Mouse (Mus musculus): ENCODE data around the gene Olfr876.

DNA sequence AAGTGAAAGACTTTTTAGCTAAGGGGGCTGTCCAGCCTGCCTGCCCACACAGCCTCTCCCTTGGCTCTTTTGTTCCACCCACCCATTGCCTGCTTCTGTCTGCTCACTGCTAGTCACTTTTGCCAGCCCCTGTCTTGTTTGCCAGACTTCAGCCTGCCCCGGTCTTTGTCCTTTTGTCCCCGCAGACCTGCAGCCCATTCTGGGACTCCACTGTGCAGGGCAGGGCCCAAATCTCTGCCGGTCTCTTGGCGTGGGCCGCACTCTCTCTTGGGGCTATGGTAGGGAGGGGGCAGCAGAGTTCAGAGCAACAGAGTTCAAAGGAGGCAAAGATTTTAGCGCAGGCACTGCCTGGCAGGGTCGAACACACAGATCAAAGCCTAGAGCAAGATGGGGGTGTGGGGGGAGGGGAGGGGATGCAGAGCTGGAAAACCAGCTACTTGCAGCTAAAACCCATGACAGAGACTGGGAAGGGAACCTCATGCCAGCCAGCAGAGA is 20.0 kb upstream of the Olfr876 start:
- TF ChIP-seq CTCF (IDR thresholded peaks at IDR 0.05; ENCODE audit: low read depth, low read length), result no peak
- TF ChIP-seq GATA1 (IDR thresholded peaks at IDR 0.05; ENCODE audit: borderline replicate concordance, low read length), result no peak
- no peak for TF ChIP-seq TAL1 (conservative IDR thresholded peaks at IDR 0.05; ENCODE audit: low read depth, low read length)

Measured in G1E (cell line).